Mouse (Mus musculus) effector memory CD4-positive, alpha-beta T cell, adult 7 months (primary cell): ENCODE data around the gene Gm3317. TPM values are rescaled to one million over a fixed set of nuclear protein-coding genes. Genes with fewer than 3 reads are reported as not detected.

Experiments
- polyA plus RNA-seq: library from polyadenylated mRNA; unstranded; fragments of 100-300 nt; shearing (Covaris generic); gene quantifications from one replicate; pipeline ENCODE4 v1.2.1, GENCODE M21; 2017

Gm3317 gene
- not detected for polyA plus RNA-seq

DNA sequence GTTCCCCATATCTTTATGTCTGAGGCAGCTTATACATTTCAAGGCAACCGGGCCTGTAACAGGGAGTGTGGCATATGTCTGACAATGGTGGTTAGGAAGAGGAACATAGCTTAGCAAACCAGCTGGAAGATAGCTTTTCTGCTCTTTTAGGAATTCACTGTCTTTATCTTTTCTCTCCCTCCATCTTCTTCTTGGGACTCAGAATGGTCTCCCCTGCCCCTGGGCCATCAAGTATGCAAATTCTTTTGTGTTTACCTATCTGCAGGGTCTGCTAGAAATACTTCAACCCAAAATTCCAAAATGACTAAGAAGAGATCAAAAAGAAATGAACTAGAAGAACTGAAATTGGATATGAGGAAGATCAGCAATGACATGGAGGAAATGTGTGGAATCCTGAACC lies at the start of gene Gm3317:
TSS of gene Gm3317 (plus strand) at position 301 of the 400 bp plus-strand sequence.

DNA sequence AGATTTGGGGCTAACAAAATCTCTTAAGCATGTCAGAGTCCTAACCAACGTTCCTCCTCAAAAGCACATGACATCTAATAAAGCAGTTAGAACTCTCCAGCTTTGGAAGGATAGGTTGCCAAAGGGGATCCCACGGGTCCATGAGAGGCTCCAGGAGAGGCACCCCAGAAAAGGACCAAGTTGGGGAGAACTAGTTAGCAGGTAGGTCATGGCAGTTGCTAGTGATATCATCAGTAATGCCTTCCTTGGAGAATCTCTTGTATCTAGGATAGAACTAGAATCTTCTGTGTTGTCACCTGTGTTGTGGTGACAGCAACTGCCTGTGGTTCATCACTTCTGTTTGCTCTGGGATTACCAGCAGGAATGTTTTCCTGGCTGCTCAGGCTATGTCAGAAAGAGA lies 33.1 kb upstream of the Gm3317 start, which contains the start of gene Gm8279:
TSS of gene Gm8279 (plus strand) at position 301 of the 400 bp plus-strand sequence.

DNA sequence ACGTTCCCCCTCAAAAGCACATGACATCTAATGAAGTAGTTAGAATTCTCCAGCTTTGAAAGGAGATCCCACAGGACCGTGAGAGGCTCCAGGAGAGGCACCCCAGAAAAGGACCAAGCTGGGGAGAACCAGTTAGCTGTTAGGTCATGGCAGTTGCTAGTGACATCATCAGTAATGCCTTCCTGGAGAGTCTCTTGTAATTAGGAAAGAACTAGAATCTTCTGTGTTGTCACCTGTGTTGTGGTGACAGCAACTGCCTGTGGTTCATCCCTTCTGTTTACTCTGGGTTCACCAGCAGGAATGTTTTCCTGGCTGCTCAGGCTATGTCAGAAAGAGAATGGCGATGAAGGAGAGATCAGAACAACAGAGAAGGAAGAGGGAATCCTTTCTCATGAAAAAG lies 21.2 kb downstream of the Gm3317 start, which contains the start of gene Gm8271:
TSS of gene Gm8271 (plus strand) at position 301 of the 400 bp plus-strand sequence.

Other genes with a start within 250 kb of the Gm3317 start
- gene Gm8297, start 180.6 kb upstream of the Gm3317 start, polyA plus RNA-seq, result not detected
- gene Gm3298, start 148.6 kb upstream of the Gm3317 start, polyA plus RNA-seq, result not detected
- gene 4930555G01Rik, start 113.9 kb upstream of the Gm3317 start, polyA plus RNA-seq, result 0.35 TPM
- gene Gm8281, start 93.5 kb upstream of the Gm3317 start, polyA plus RNA-seq, result not detected
- not detected for gene Gm8279, start 33.0 kb upstream of the Gm3317 start, polyA plus RNA-seq
- gene Gm8271, start 21.3 kb downstream of the Gm3317 start, polyA plus RNA-seq, result not detected
- not detected for gene Gm3526, start 96.0 kb downstream of the Gm3317 start, polyA plus RNA-seq
- gene Gm3542, start 170.4 kb downstream of the Gm3317 start, polyA plus RNA-seq, result not detected
- gene Gm3500, start 224.5 kb downstream of the Gm3317 start, polyA plus RNA-seq, result not detected